Mouse (Mus musculus) MEL (cell line): ENCODE results near the gene Slc9a2.

ENCODE experiments used
- BHLHE40 ChIP-seq: IDR thresholded peaks from 2 replicates; pipeline ENCODE4 v1.6.1; 2012; ENCODE audit warnings: low read depth, mild to moderate bottlenecking, inconsistent platforms, low read length, improper control_type of control experiment, borderline replicate concordance
- CTCF ChIP-seq, 3 experiments: IDR thresholded peaks in 2 of 3; conservative IDR thresholded peaks in 1 of 3; 2 replicates each; pipeline ENCODE4 v1.5.1; 2011 to 2012; ENCODE audit warnings: low read length in 3 of 3, low read depth in 2 of 3, mild to moderate bottlenecking in 2 of 3, improper control_type of control experiment in 1 of 3, inconsistent platforms in 1 of 3, mixed read lengths in 1 of 3, moderate library complexity in 1 of 3; ENCODE audit not compliant: control insufficient read depth in 1 of 3, insufficient read depth in 1 of 3, poor library complexity in 1 of 3, severe bottlenecking in 1 of 3
- ELF1 ChIP-seq: IDR thresholded peaks from 2 replicates; pipeline ENCODE4 v1.6.1; 2014; ENCODE audit warnings: low read depth, mild to moderate bottlenecking, inconsistent platforms, low read length, improper control_type of control experiment, moderate library complexity
- NELFE ChIP-seq: IDR thresholded peaks from 2 replicates; pipeline ENCODE4 v1.6.1; 2011; ENCODE audit warnings: low read depth, low read length, improper control_type of control experiment
- POLR2A ChIP-seq, 2 experiments: IDR thresholded peaks; 2 replicates each; pipeline ENCODE4 v1.6.1; 2011 to 2012; ENCODE audit warnings: low read length in 2 of 2, mild to moderate bottlenecking in 2 of 2, control low read depth in 1 of 2, improper control_type of control experiment in 1 of 2, low read depth in 1 of 2, moderate library complexity in 1 of 2; ENCODE audit not compliant: control insufficient read depth in 1 of 2, insufficient read depth in 1 of 2, poor library complexity in 1 of 2
- TAL1 ChIP-seq: IDR thresholded peaks from 2 replicates; pipeline ENCODE4 v1.6.1; 2012; ENCODE audit warnings: mild to moderate bottlenecking, inconsistent platforms, low read length, moderate library complexity, mixed read lengths
- USF1 ChIP-seq: IDR thresholded peaks from 2 replicates; pipeline ENCODE4 v1.6.1; 2014; ENCODE audit warnings: low read depth, mild to moderate bottlenecking, inconsistent platforms, low read length, improper control_type of control experiment, moderate library complexity

GRCm38 (mm10) chr1:40677306-40677705, 3.1 kb upstream of the Slc9a2 start:
- TF ChIP-seq NELFE (no peak), TAL1 (no peak), POLR2A (IDR thresholded peaks at IDR 0.05; ENCODE audit: control insufficient read depth in 1 of 2, insufficient read depth in 1 of 2, low read depth in 1 of 2, low read length in 2 of 2, poor library complexity in 1 of 2) (no peak), CTCF (IDR thresholded peaks at IDR 0.05 in 2 of 3, conservative IDR thresholded peaks at IDR 0.05 in 1 of 3; ENCODE audit: control insufficient read depth in 1 of 3, insufficient read depth in 1 of 3, low read depth in 2 of 3, low read length in 3 of 3, poor library complexity in 1 of 3, severe bottlenecking in 1 of 3) (no peak), USF1 (no peak), ELF1 (no peak), BHLHE40 (no peak)
